Mouse (Mus musculus) small intestine, adult 2 months (tissue): Measurements from ENCODE around the gene Cfap300.

Source experiments
- CTCF ChIP-seq: fragments of 200-500 bp; IDR thresholded peaks from 2 replicates; pipeline ENCODE4 v1.5.1; 2012; ENCODE audit warnings: low read depth, mild to moderate bottlenecking, control low read depth, inconsistent platforms, low read length, moderate library complexity, mixed read lengths; ENCODE audit not compliant: insufficient replicate concordance, insufficient read length; ENCODE audit errors: extremely low read depth
- POLR2A ChIP-seq: fragments of 200-500 bp; IDR thresholded peaks from 2 replicates; pipeline ENCODE4 v1.6.1; 2012; ENCODE audit warnings: low read depth, mild to moderate bottlenecking, control low read depth, inconsistent platforms, low read length, moderate library complexity

DNA sequence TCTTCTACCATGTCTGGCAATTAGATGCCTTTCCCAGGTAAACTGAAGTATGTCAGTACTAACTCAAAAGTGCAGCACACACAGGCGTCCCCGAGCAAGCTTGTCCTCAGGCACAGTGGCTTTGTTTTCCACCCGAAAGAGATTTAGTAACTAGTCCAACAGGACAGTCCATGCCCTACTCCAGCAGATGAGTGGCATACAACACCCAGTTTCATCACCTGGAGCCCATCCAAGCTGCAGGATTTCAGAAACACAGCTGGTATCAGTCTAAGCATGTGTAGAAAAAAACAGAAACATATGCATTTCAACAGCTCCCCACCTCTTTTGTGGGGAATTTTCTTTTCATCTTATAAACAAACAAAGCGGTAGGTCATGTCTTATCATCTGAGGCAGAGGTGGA lies 51.7 kb downstream of the Cfap300 start:
- TF ChIP-seq CTCF: no peak
- TF ChIP-seq POLR2A: no peak
